Mouse (Mus musculus): ENCODE data around the gene Wfdc13. TPM values are rescaled to one million over a fixed set of nuclear protein-coding genes. Genes with fewer than 3 reads are reported as not detected.

The Wfdc13 gene
- total and polyA plus RNA-seq, 3 experiments = not detected

DNA sequence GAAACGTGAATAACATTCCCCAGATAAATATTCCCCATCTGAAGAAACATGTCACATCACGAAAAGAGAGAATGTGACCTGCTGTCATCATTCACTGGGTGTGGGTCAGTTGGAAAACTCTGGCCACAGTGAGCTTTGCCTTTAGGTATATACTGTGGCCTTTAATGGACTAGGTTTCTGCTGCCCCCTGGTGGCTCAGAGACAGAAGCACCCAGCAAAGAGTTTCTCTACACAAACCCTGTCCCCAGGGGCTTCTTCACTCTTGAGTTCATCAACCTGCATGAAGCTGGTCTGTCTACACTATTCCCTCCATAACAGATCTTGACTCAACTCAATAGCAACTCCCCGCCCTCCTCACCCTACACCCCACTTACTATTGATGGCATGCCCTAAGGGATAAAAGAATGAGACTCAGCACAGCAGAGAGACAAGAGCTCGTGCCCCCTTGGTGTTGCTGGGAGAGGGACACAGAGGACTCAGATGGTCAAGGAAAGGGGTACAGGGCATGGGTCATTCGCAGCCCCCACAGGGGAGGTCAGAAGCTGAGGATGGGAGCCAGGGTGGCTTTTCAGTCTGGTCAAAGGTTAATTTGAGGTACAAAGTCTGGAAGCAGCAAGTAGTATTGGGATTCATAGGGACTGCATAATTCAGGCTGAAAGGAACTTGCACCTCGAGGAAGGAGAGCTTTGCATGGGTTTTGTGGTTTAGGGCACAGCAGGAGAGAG lies 41.1 kb downstream of the Wfdc13 start:
- dilution Hi-C loops (cut with MboI; ENCODE audit: extremely low pct_ligation_motif_present, extremely low pct_unique_long_range_greater_than_20kb, low sequenced_read_pairs) = no loop called here

DNA sequence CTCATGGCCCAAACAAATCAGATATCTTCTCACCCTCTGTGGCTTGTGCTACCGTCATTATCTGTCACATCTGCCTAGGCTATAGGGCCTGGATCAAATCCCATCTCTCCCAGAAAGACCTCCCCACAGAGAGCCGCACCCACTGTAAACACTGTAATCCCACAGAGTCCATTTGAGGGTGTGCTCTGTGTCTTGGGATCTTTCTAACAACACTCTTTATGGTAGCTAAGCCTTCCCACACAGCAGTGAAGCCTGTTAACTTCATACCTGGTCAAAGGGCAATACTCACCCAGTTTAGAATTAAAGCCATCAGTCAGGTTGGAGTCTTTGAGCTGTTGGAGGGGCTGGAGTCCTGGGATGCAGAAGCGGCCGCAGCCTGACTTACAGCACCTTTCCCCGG lies 46.8 kb downstream of the Wfdc13 start:
- Histone ChIP-seq H3K9ac (ENCODE audit: insufficient read depth, low read depth) (no peak overlapping the region), H3K27ac (ENCODE audit: insufficient read depth, low read depth) (no peak overlapping the region), H3K4me1 (ENCODE audit: control insufficient read depth in 1 of 2, insufficient read depth in 2 of 2) (0 out of 4 replicates have a peak, but pooled peaks cover 0 to 2% of the 10 kb centered on the region in 2 experiments), H3K9me3 (replicated peaks; ENCODE audit: low read length) (no peaks in the 10 kb centered on the region), H3K79me2 (replicated peaks; ENCODE audit: control insufficient read depth, extremely low read depth, insufficient read depth, poor library complexity, severe bottlenecking) (no peaks in the 10 kb centered on the region), H3K4me2 (ENCODE audit: insufficient read depth, low read depth, poor library complexity, severe bottlenecking) (no peak overlapping the region), H3K36me3 (replicated peaks in 1 of 2; ENCODE audit: control insufficient read depth in 1 of 2, insufficient read depth in 1 of 2, low read length in 1 of 2) (no peaks in the 10 kb centered on the region), H3K27me3 (replicated peaks) (peaks cover 77% of the 10 kb centered on the region), H3K4me3 (replicated peaks in 1 of 3; ENCODE audit: low read depth in 2 of 3, low read length in 2 of 3, poor library complexity in 1 of 3) (no peak overlapping the region)
- no peak for DNase-seq (ENCODE audit: extremely low read depth)
- dilution Hi-C loops (cut with MboI; ENCODE audit: extremely low pct_ligation_motif_present, extremely low pct_unique_long_range_greater_than_20kb, low sequenced_read_pairs) (no loop called here), in situ Hi-C loops (cut with MboI; ENCODE audit: low pct_ligation_motif_present, low pct_unique_long_range_greater_than_20kb, low sequenced_read_pairs) (loop anchor here (25.0 kb wide), 1 partner anchor 319 kb away; the partner anchor contains the start of genes Matn4 and Rbpjl)
- no peak for TF ChIP-seq ZNF384 (IDR thresholded peaks at IDR 0.05; ENCODE audit: low read depth, low read length)
- no peak for TF ChIP-seq ELF1 (IDR thresholded peaks at IDR 0.05; ENCODE audit: low read depth, low read length)
- TF ChIP-seq MAFK (IDR thresholded peaks at IDR 0.05; ENCODE audit: insufficient replicate concordance, low read length) = no peak
- no peak for TF ChIP-seq UBTF (IDR thresholded peaks at IDR 0.05; ENCODE audit: low read depth, low read length)
- TF ChIP-seq ETS1 (conservative IDR thresholded peaks at IDR 0.05; ENCODE audit: low read depth, low read length) = no peak

More for the DNA sequence above, 41.1 kb downstream of the Wfdc13 start:
- no peaks in the 10 kb centered on the region for H3K79me2 ChIP-seq (replicated peaks; ENCODE audit: control insufficient read depth, extremely low read depth, insufficient read depth, poor library complexity, severe bottlenecking)
- no peak overlapping the region for H3K4me3 ChIP-seq (replicated peaks in 1 of 3; ENCODE audit: low read depth in 2 of 3, low read length in 2 of 3, poor library complexity in 1 of 3)
- H3K4me1 ChIP-seq (ENCODE audit: control insufficient read depth in 1 of 2, insufficient read depth in 2 of 2) = 0 out of 4 replicates have a peak, but pooled peaks cover 0 to 2% of the 10 kb centered on the region in 2 experiments
- H3K9ac ChIP-seq (ENCODE audit: insufficient read depth, low read depth) = no peak overlapping the region
- peak; percentile 69 for DNase-seq (ENCODE audit: extremely low read depth)
- no peaks in the 10 kb centered on the region for H3K36me3 ChIP-seq (replicated peaks in 1 of 2; ENCODE audit: control insufficient read depth in 1 of 2, insufficient read depth in 1 of 2, low read length in 1 of 2)
- H3K27ac ChIP-seq (ENCODE audit: insufficient read depth, low read depth) = no peak overlapping the region
- H3K27me3 ChIP-seq (replicated peaks) = peaks cover 66% of the 10 kb centered on the region
- peaks cover 18% of the 10 kb centered on the region for H3K9me3 ChIP-seq (replicated peaks; ENCODE audit: low read length)
- H3K4me2 ChIP-seq (ENCODE audit: insufficient read depth, low read depth, poor library complexity, severe bottlenecking) = no peak overlapping the region
- TF ChIP-seq CTCF (conservative IDR thresholded peaks at IDR 0.05 in 1 of 2, IDR thresholded peaks at IDR 0.05 in 1 of 2; ENCODE audit: low read depth in 2 of 2, low read length in 2 of 2) = peak; percentile 77 to 94
- no peak for TF ChIP-seq MAX (IDR thresholded peaks at IDR 0.05; ENCODE audit: low read length)
- peak; percentile 89 for TF ChIP-seq SMC3 (IDR thresholded peaks at IDR 0.05; ENCODE audit: low read depth, low read length)
- peak; percentile 87 for TF ChIP-seq RAD21 (IDR thresholded peaks at IDR 0.05; ENCODE audit: low read depth, low read length)
- TF ChIP-seq ZC3H11A (IDR thresholded peaks at IDR 0.05; ENCODE audit: low read depth, low read length) = peak; percentile 26
- no peak for TF ChIP-seq RCOR1 (conservative IDR thresholded peaks at IDR 0.05; ENCODE audit: low read depth, low read length)
- TF ChIP-seq NRF1 (IDR thresholded peaks at IDR 0.05; ENCODE audit: low read depth, low read length) = no peak
- TF ChIP-seq JUND (conservative IDR thresholded peaks at IDR 0.05; ENCODE audit: low read depth, low read length) = no peak
- in situ Hi-C loops (cut with MboI; ENCODE audit: low pct_ligation_motif_present, low pct_unique_long_range_greater_than_20kb, low sequenced_read_pairs) = loop anchor here (10.0 to 25.0 kb wide), 2 partner anchors 61 to 314 kb away; partner anchors contain the start of genes Matn4 and Rbpjl

Data from CH12.LX (cell line).